Mouse (Mus musculus) testis, adult 2 months (tissue): ENCODE measurements around the gene Gm2564.
"Not testable (repeated sequence)": the region's sequence is repeated elsewhere in the genome, so short reads cannot be mapped to it uniquely, and the experiment has no call there.

Source experiments
- CTCF ChIP-seq: fragments of 200-500 bp; IDR thresholded peaks from 2 replicates; pipeline ENCODE4 v1.5.1; 2012; ENCODE audit warnings: low read depth, mild to moderate bottlenecking, inconsistent platforms, low read length, moderate library complexity; ENCODE audit not compliant: control insufficient read depth, insufficient read depth, insufficient replicate concordance
- POLR2A ChIP-seq: fragments of 200-500 bp; IDR thresholded peaks from 2 replicates; pipeline ENCODE4 v1.6.1; 2012; ENCODE audit warnings: low read depth, mild to moderate bottlenecking, inconsistent platforms, low read length, moderate library complexity; ENCODE audit not compliant: control insufficient read depth

DNA sequence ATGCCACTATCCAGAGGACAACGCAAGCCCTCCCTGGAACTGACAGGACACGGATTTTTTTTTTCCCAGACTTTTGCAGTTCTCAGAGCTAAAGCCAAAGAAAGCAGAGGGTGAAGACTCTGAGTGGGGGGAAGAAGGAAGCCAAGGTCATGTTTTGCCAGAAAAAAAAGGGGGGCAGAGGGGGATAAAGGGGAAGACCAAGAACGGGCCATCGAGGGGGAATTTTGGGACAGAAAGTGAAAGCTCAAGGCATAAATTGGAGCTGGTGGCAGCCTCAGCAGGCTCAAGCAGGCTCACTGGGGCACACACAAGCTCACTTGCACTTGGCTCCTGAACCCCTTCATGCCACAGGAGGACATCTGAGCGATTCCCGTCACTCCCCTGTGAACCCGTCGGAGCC is at the start of gene Gm2564:
- not testable (repeated sequence) for TF ChIP-seq CTCF, POLR2A
